Mouse (Mus musculus) central nervous system, embryonic 14 days (tissue): ENCODE results near the gene Nol8. TPM values are rescaled to one million over a fixed set of nuclear protein-coding genes. Genes with fewer than 3 reads are reported as not detected.

Experiments used
- polyA plus RNA-seq: library from polyadenylated mRNA; depleted of rRNA; stranded (reverse); fragments of >200 nt; gene quantifications from 2 replicates; pipeline ENCODE4 v1.2.3, GENCODE M21; 2012; rRNA removed

The Nol8 gene
- polyA plus RNA-seq = 12.5 and 15.1 TPM in 2 replicates

GRCm38 (mm10) chr13:49652481-49653179 lies at the start of gene Nol8, which contains the start of gene Cenpp:
Gene Nol8 (plus strand): TSS chr13:49653078.
Gene Cenpp (minus strand): TSS chr13:49652785.

GRCm38 (mm10) chr13:49607714-49608113 lies 45.2 kb upstream of the Nol8 start, which contains the start of gene Ogn:
Gene Ogn (plus strand): TSS chr13:49608046.

DNA sequence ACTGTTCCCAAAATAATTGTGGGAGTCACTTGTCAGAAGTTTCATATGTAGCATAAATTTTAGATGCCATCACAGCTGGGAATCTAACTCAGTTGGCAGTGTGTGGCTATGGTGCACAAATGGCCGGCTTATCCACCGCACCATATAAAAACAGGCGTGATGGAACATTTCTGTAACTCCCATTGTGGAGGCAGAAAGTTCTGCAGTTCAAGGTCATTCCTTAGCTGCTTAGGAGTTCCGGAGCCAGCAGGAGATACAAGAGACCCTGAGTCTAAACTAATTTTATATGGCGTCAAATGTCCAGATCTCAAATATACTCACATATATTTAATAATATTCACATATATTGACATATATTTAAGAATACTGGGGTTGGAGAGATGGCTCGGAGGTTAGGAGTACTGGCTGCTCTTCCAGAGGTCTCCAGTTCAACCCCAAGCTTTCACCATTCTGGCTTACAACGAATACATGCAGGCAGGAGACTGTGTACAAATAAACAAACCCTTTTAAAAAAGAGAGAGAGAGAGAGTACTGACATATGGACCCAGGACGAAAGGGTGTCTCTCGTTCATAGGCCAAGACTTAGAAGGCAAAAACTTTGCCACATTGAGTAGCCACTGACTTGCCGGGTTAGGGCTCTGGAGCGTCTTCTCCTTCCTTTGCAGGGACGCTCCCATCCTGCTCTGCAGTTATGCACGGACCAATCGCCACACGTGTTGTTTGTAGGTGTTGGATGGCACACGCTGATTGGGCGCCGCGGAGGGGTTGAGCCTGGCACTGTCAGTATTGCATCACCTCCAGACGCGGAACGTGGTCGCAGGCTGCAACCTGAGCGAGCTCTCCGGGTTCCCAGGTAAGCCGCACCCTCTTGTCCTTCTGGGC lies 28.7 kb downstream of the Nol8 start, which contains the start of gene Iars:
Gene Iars, plus strand, starts transcription at position 750 of the 882 bp plus-strand sequence.

Other genes starting within 250 kb of the Nol8 start
- gene Ippk, start 231.8 kb upstream of the Nol8 start, polyA plus RNA-seq = 9.4 and 10.8 TPM in 2 replicates
- gene Tes3-ps, start 159.8 kb upstream of the Nol8 start, polyA plus RNA-seq = 0.30 and 0.33 TPM in 2 replicates
- 2.3 and 2.6 TPM in 2 replicates for gene Ecm2, start 148.3 kb upstream of the Nol8 start, polyA plus RNA-seq
- gene Aspn, start 108.6 kb upstream of the Nol8 start, polyA plus RNA-seq = 6.5 and 24.1 TPM in 2 replicates
- 0.52 and 2.5 TPM in 2 replicates for gene Omd, start 70.6 kb upstream of the Nol8 start, polyA plus RNA-seq
- gene Ogn, start 45.0 kb upstream of the Nol8 start, polyA plus RNA-seq = 13.4 and 36.2 TPM in 2 replicates
- gene Cenpp, start 293 bp upstream of the Nol8 start, polyA plus RNA-seq = 5.9 and 7.0 TPM in 2 replicates
- 49.7 and 52.2 TPM in 2 replicates for gene Iars, start 29.0 kb downstream of the Nol8 start, polyA plus RNA-seq
- gene Gm30302, start 145.9 kb downstream of the Nol8 start, polyA plus RNA-seq = not detected in 2 replicates